Mouse (Mus musculus) brain, embryonic 14.5 days (tissue): Measurements from ENCODE around the gene Kif4.

Experiments
- CTCF ChIP-seq: fragments of 200-500 bp; IDR thresholded peaks from 2 replicates; pipeline ENCODE4 v1.5.1; 2012; ENCODE audit warnings: inconsistent platforms, mild to moderate bottlenecking, moderate library complexity, borderline replicate concordance; ENCODE audit not compliant: insufficient read depth, insufficient read length; ENCODE audit errors: extremely low read depth
- POLR2A ChIP-seq: fragments of 200-500 bp; IDR thresholded peaks from 2 replicates; pipeline ENCODE4 v1.6.1; 2012; ENCODE audit warnings: mild to moderate bottlenecking, inconsistent platforms, borderline replicate concordance; ENCODE audit not compliant: poor library complexity, insufficient read depth, insufficient read length, severe bottlenecking; ENCODE audit errors: extremely low read depth

- peak; percentile 71; the same call in 1 of the 2 replicates for TF ChIP-seq CTCF
- no peak for TF ChIP-seq POLR2A
These were observed 151.0 kb downstream of the Kif4 start for GRCm38 (mm10) chrX:100776494-100776893.
